Mouse (Mus musculus) CH12.LX (cell line): ENCODE measurements around the gene Atxn7l1.

ENCODE experiments used
- CHD2 ChIP-seq: IDR thresholded peaks from 2 replicates; pipeline ENCODE4 v1.6.1; 2011; ENCODE audit warnings: low read length, improper control_type of control experiment
- CTCF ChIP-seq, 2 experiments: IDR thresholded peaks in 1 of 2; conservative IDR thresholded peaks in 1 of 2; 2 replicates each; pipeline ENCODE4 v1.5.1; 2011 to 2012; ENCODE audit warnings: low read depth in 2 of 2, low read length in 2 of 2, improper control_type of control experiment in 1 of 2, inconsistent platforms in 1 of 2, mild to moderate bottlenecking in 1 of 2, moderate library complexity in 1 of 2
- EP300 ChIP-seq: IDR thresholded peaks from 2 replicates; pipeline ENCODE4 v1.6.1; 2011; ENCODE audit warnings: low read length, improper control_type of control experiment
- ETS1 ChIP-seq: conservative IDR thresholded peaks from 2 replicates; pipeline ENCODE4 v1.6.1; 2012; ENCODE audit warnings: low read depth, mild to moderate bottlenecking, inconsistent platforms, low read length, improper control_type of control experiment, moderate library complexity
- JUN ChIP-seq: IDR thresholded peaks from 2 replicates; pipeline ENCODE4 v1.6.1; 2011; ENCODE audit warnings: low read depth, mild to moderate bottlenecking, low read length, improper control_type of control experiment, moderate library complexity; ENCODE audit not compliant: insufficient read depth
- JUND ChIP-seq: conservative IDR thresholded peaks from 2 replicates; pipeline ENCODE4 v1.6.1; 2011; ENCODE audit warnings: low read depth, low read length, improper control_type of control experiment
- MAX ChIP-seq: IDR thresholded peaks from 2 replicates; pipeline ENCODE4 v1.6.1; 2011; ENCODE audit warnings: low read length, improper control_type of control experiment
- PAX5 ChIP-seq: IDR thresholded peaks from 2 replicates; pipeline ENCODE4 v1.6.1; 2012; ENCODE audit warnings: low read length, inconsistent platforms, mixed read lengths
- POLR2A ChIP-seq: IDR thresholded peaks from 2 replicates; pipeline ENCODE4 v1.6.1; 2011; ENCODE audit warnings: low read depth, mild to moderate bottlenecking, improper control_type of control experiment, low read length
- TBP ChIP-seq: conservative IDR thresholded peaks from 2 replicates; pipeline ENCODE4 v1.6.1; 2011; ENCODE audit warnings: low read depth, low read length, improper control_type of control experiment
- UBTF ChIP-seq: IDR thresholded peaks from 2 replicates; pipeline ENCODE4 v1.6.1; 2012; ENCODE audit warnings: low read depth, mild to moderate bottlenecking, inconsistent platforms, low read length, improper control_type of control experiment, moderate library complexity
- USF2 ChIP-seq: conservative IDR thresholded peaks from 2 replicates; pipeline ENCODE4 v1.6.1; 2011; ENCODE audit warnings: low read depth, low read length, improper control_type of control experiment
- ZNF384 ChIP-seq: IDR thresholded peaks from 2 replicates; pipeline ENCODE4 v1.6.1; 2012; ENCODE audit warnings: low read depth, low read length, improper control_type of control experiment, inconsistent platforms

DNA sequence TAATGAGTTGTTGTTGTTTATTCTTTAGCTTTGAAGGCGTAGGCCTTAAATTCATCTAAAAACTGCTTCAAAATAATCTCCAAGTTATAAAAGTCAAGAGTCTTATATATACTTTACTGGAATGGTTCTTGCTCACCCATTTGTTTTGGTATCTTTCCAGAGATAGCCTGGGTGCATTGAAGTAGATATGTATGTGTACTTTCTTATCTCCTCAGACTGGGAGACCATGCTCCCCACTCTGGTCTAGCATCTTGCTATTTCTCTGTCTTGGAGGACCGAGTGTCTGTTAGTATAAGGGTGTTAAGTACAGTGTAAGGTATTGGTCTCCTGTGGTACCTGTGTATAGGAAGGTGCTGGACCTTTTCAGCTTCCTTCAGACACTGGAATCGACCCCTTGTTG, 6.4 kb downstream of the Atxn7l1 start:
- TF ChIP-seq JUND, result no peak
- TF ChIP-seq USF2, result no peak
- no peak for TF ChIP-seq POLR2A
- TF ChIP-seq ZNF384, result no peak
- no peak for TF ChIP-seq CTCF (conservative IDR thresholded peaks at IDR 0.05 in 1 of 2, IDR thresholded peaks at IDR 0.05 in 1 of 2; ENCODE audit: low read depth in 2 of 2, low read length in 2 of 2)
- TF ChIP-seq EP300, result no peak
- TF ChIP-seq JUN, result no peak
- no peak for TF ChIP-seq CHD2
- TF ChIP-seq PAX5, result no peak
- TF ChIP-seq MAX, result no peak
- no peak for TF ChIP-seq TBP
- no peak for TF ChIP-seq ETS1
- TF ChIP-seq UBTF, result no peak
